Mouse (Mus musculus): ENCODE data around the gene Vhl. TPM values are rescaled to one million over a fixed set of nuclear protein-coding genes. Genes with fewer than 3 reads are reported as not detected.

Vhl gene
- polyA plus RNA-seq (2012; ENCODE audit: insufficient read depth, insufficient read length, missing spikeins), result 13.2 and 15.0 TPM in 2 replicates

- H3K4me1 ChIP-seq (ENCODE audit: control insufficient read depth, insufficient read depth, insufficient read length, low read length), result no peaks in the 10 kb centered on the region
- H3K27ac ChIP-seq (replicated peaks; ENCODE audit: low read depth, low read length), result peak within 1 kb of the TSS; percentile 78
- H3K4me3 ChIP-seq (ENCODE audit: insufficient read depth, low read depth, low read length), result peak within 1 kb of the TSS; percentile 76
Measured at GRCm38 (mm10) chr6:113623941-113624751, at the start of gene Vhl. Vhl (plus strand) TSS chr6:113623959.

GRCm38 (mm10) chr6:113576044-113576443 lies 47.7 kb upstream of the Vhl start:
- H3K27ac ChIP-seq (replicated peaks; ENCODE audit: low read depth, low read length), result no peak overlapping the region

GRCm38 (mm10) chr6:113579306-113579705 lies 44.5 kb upstream of the Vhl start:
- no peak overlapping the region for H3K27ac ChIP-seq (replicated peaks; ENCODE audit: low read depth, low read length)
- no peak overlapping the region for H3K4me3 ChIP-seq (ENCODE audit: insufficient read depth, low read depth, low read length)
- H3K4me1 ChIP-seq (ENCODE audit: control insufficient read depth, insufficient read depth, insufficient read length, low read length), result no peaks in the 10 kb centered on the region

More at GRCm38 (mm10) chr6:113576044-113576443, 47.7 kb upstream of the Vhl start:
- H3K4me1 ChIP-seq (ENCODE audit: control insufficient read depth, insufficient read depth, insufficient read length, low read length), result no peaks in the 10 kb centered on the region
- no peak overlapping the region for H3K4me3 ChIP-seq (ENCODE audit: insufficient read depth, low read depth, low read length)

- H3K4me3 ChIP-seq (ENCODE audit: insufficient read depth, low read depth, low read length), result no peak overlapping the region
- no peaks in the 10 kb centered on the region for H3K4me1 ChIP-seq (ENCODE audit: control insufficient read depth, insufficient read depth, insufficient read length, low read length)
Measured at GRCm38 (mm10) chr6:113583023-113583422, 40.7 kb upstream of the Vhl start.

GRCm38 (mm10) chr6:113585065-113585464 lies 38.7 kb upstream of the Vhl start:
- no peak overlapping the region for H3K4me3 ChIP-seq (ENCODE audit: insufficient read depth, low read depth, low read length)
- no peak overlapping the region for H3K27ac ChIP-seq (replicated peaks; ENCODE audit: low read depth, low read length)
- no peaks in the 10 kb centered on the region for H3K4me1 ChIP-seq (ENCODE audit: control insufficient read depth, insufficient read depth, insufficient read length, low read length)

More at GRCm38 (mm10) chr6:113583023-113583422, 40.7 kb upstream of the Vhl start:
- no peak overlapping the region for H3K27ac ChIP-seq (replicated peaks; ENCODE audit: low read depth, low read length)

GRCm38 (mm10) chr6:113586466-113587183 lies 37.1 kb upstream of the Vhl start:
- Histone ChIP-seq H3K4me1 (ENCODE audit: control insufficient read depth, insufficient read depth, insufficient read length, low read length) (no peaks in the 10 kb centered on the region), H3K4me3 (ENCODE audit: insufficient read depth, low read depth, low read length) (no peak overlapping the region), H3K27ac (replicated peaks; ENCODE audit: low read depth, low read length) (no peak overlapping the region)

GRCm38 (mm10) chr6:113592637-113593036 lies 31.1 kb upstream of the Vhl start:
- H3K4me3 ChIP-seq (ENCODE audit: insufficient read depth, low read depth, low read length), result no peak overlapping the region
- H3K4me1 ChIP-seq (ENCODE audit: control insufficient read depth, insufficient read depth, insufficient read length, low read length), result no peaks in the 10 kb centered on the region
- H3K27ac ChIP-seq (replicated peaks; ENCODE audit: low read depth, low read length), result no peak overlapping the region

- Histone ChIP-seq H3K4me3 (ENCODE audit: insufficient read depth, low read depth, low read length) (no peak overlapping the region), H3K27ac (replicated peaks; ENCODE audit: low read depth, low read length) (no peak overlapping the region), H3K4me1 (ENCODE audit: control insufficient read depth, insufficient read depth, insufficient read length, low read length) (no peaks in the 10 kb centered on the region)
Measured at GRCm38 (mm10) chr6:113597945-113598344, 25.8 kb upstream of the Vhl start.

GRCm38 (mm10) chr6:113599833-113600232 lies 23.9 kb upstream of the Vhl start:
- H3K4me3 ChIP-seq (ENCODE audit: insufficient read depth, low read depth, low read length), result no peak overlapping the region
- H3K4me1 ChIP-seq (ENCODE audit: control insufficient read depth, insufficient read depth, insufficient read length, low read length), result no peaks in the 10 kb centered on the region
- no peak overlapping the region for H3K27ac ChIP-seq (replicated peaks; ENCODE audit: low read depth, low read length)

GRCm38 (mm10) chr6:113600543-113601139 lies 23.1 kb upstream of the Vhl start, which contains the start of gene Fancd2os:
Fancd2os (minus strand) TSS chr6:113600715.
- no peaks in the 10 kb centered on the region for H3K4me1 ChIP-seq (ENCODE audit: control insufficient read depth, insufficient read depth, insufficient read length, low read length)
- H3K4me3 ChIP-seq (ENCODE audit: insufficient read depth, low read depth, low read length), result no peak within 1 kb of the TSS
- no peak within 1 kb of the TSS for H3K27ac ChIP-seq (replicated peaks; ENCODE audit: low read depth, low read length)

GRCm38 (mm10) chr6:113602821-113603220 lies 20.9 kb upstream of the Vhl start:
- H3K4me3 ChIP-seq (ENCODE audit: insufficient read depth, low read depth, low read length), result no peak overlapping the region
- peaks cover 5% of the 10 kb centered on the region for H3K4me1 ChIP-seq (ENCODE audit: control insufficient read depth, insufficient read depth, insufficient read length, low read length)
- no peak overlapping the region for H3K27ac ChIP-seq (replicated peaks; ENCODE audit: low read depth, low read length)

GRCm38 (mm10) chr6:113603993-113604392 lies 19.8 kb upstream of the Vhl start:
- H3K27ac ChIP-seq (replicated peaks; ENCODE audit: low read depth, low read length), result peak overlapping the region; percentile 63
- peaks cover 5% of the 10 kb centered on the region for H3K4me1 ChIP-seq (ENCODE audit: control insufficient read depth, insufficient read depth, insufficient read length, low read length)
- peak overlapping the region; percentile 73 for H3K4me3 ChIP-seq (ENCODE audit: insufficient read depth, low read depth, low read length)

GRCm38 (mm10) chr6:113604432-113605223 lies 19.1 kb upstream of the Vhl start, which contains the start of gene Brk1:
Brk1 (plus strand) TSS chr6:113604772.
- Histone ChIP-seq H3K4me3 (ENCODE audit: insufficient read depth, low read depth, low read length) (peak within 1 kb of the TSS; percentile 73), H3K27ac (replicated peaks; ENCODE audit: low read depth, low read length) (peak within 1 kb of the TSS; percentile 78), H3K4me1 (ENCODE audit: control insufficient read depth, insufficient read depth, insufficient read length, low read length) (peaks cover 5% of the 10 kb centered on the region)

- Histone ChIP-seq H3K4me1 (ENCODE audit: control insufficient read depth, insufficient read depth, insufficient read length, low read length) (peaks cover 5% of the 10 kb centered on the region), H3K27ac (replicated peaks; ENCODE audit: low read depth, low read length) (peak overlapping the region; percentile 78), H3K4me3 (ENCODE audit: insufficient read depth, low read depth, low read length) (peak overlapping the region; percentile 73)
Measured at GRCm38 (mm10) chr6:113605224-113605545, 18.6 kb upstream of the Vhl start.
